Mouse (Mus musculus): ENCODE results near the gene Cyp1a1.

DNA sequence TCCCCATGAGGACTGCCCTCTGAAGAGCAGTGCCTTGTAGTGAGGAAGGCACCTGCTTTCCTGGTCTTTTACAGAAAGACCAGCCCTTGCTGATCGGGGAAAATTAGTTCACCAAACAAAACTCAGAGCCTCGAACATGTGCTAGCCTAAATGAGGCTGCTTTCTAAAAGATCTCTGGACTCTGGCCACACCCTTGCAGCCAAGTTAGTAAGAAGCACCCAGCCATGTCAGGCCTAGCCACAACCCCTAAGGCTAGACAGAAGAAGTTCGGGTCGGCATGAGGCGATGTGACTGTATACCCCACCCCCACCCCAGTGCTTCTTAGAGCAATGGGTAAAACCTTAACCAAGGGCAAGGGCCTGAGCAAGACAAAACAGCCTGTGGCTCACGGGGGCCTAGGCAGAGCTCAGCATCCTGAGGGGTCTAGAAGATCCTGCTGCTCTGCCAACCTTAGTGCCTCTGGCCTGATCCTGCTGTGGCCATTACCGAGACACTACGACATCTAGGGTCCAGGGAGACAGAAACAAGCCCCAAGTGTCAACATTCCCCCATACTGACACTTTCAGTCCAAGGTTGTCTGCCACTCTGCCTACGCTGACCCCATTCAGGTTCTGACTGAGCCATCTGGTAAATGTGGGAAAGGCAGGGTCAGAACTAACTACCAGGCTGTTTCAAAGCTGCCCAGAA, 44.4 kb upstream of the Cyp1a1 start:
- TF ChIP-seq CTCF (IDR thresholded peaks at IDR 0.05; ENCODE audit: extremely low read depth, insufficient read depth, insufficient read length, insufficient replicate concordance) (no peak), POLR2A (IDR thresholded peaks at IDR 0.05; ENCODE audit: low read depth, low read length) (no peak)
